Mouse (Mus musculus) lung, postnatal 0 days (tissue): ENCODE data around the gene Tulp2. TPM values are rescaled to one million over a fixed set of nuclear protein-coding genes. Genes with fewer than 3 reads are reported as not detected.
A peak's percentile ranks its signal among the peaks of the same experiment; 100 is the strongest.

Experiments used
- ATAC-seq: fragments of 200-750 bp; cut with Nextera tagmentation; 2 replicates; pipeline ENCODE4 v1.8.0; 2017; ENCODE audit warnings: moderate library complexity
- DNase-seq: peaks from one replicate; pipeline ENCODE4 v3.0.0-alpha.2; 2016; ENCODE audit warnings: low spot score
- H3K27ac ChIP-seq: fragments of 300-500 bp; sonication (generic); 2 replicates; pipeline ENCODE4 v1.5.1; 2014; ENCODE audit warnings: antibody characterized with exemption, mild to moderate bottlenecking, low read length, mixed read lengths
- H3K27me3 ChIP-seq: fragments of 300-500 bp; sonication (generic); replicated peaks from 2 replicates; pipeline ENCODE4 v1.6.1; 2014; ENCODE audit warnings: low read length, mixed read lengths; ENCODE audit not compliant: insufficient read depth
- H3K36me3 ChIP-seq: fragments of 300-500 bp; sonication (generic); 2 replicates; pipeline ENCODE4 v1.6.1; 2014; ENCODE audit warnings: low read length, mixed read lengths; ENCODE audit not compliant: insufficient read depth
- H3K4me1 ChIP-seq: fragments of 300-500 bp; sonication (generic); 2 replicates; pipeline ENCODE4 v1.6.1; 2014; ENCODE audit warnings: antibody characterized with exemption, low read depth, low read length, mixed read lengths; ENCODE audit not compliant: insufficient read depth
- H3K4me2 ChIP-seq: fragments of 300-500 bp; sonication (generic); replicated peaks from 2 replicates; pipeline ENCODE4 v1.6.1; 2014; ENCODE audit warnings: low read depth, mild to moderate bottlenecking, low read length, moderate library complexity, mixed read lengths
- H3K4me3 ChIP-seq: fragments of 300-500 bp; sonication (generic); 2 replicates; pipeline ENCODE4 v1.5.1; 2014; ENCODE audit warnings: low read depth, low read length
- H3K9ac ChIP-seq: fragments of 300-500 bp; sonication (generic); replicated peaks from 2 replicates; pipeline ENCODE4 v1.6.1; 2014; ENCODE audit warnings: low read depth, mild to moderate bottlenecking
- H3K9me3 ChIP-seq: fragments of 300-500 bp; sonication (generic); 2 replicates; pipeline ENCODE4 v1.6.1; 2016; ENCODE audit warnings: low read length, mixed read lengths
- CTCF ChIP-seq: IDR thresholded peaks from 2 replicates; pipeline ENCODE4 v1.5.1; 2016; ENCODE audit warnings: antibody characterized with exemption, mild to moderate bottlenecking
- EP300 ChIP-seq: IDR thresholded peaks from 2 replicates; pipeline ENCODE4 v1.6.1; 2016; ENCODE audit warnings: antibody characterized with exemption, mild to moderate bottlenecking, control low read depth
- WGBS: fragments of 180-500 bp; shearing (Covaris S2); extraction: QIAGEN DNeasy Blood & Tissue Kit; methylation state at CpG from one replicate; pipeline ENCODE4 v1.1.7; 2014; 5-methylcytosine and 5-hydroxymethylcytosine counted together
- polyA plus RNA-seq: library from polyadenylated mRNA; unstranded; fragments of >200 nt; fragmentation: Nextera tagmentation; extraction: Ambion mirVana; gene quantifications from 2 replicates; pipeline ENCODE4 v1.2.1, GENCODE M21; 2015

Gene Tulp2
- 0.25 and 0.52 TPM in 2 replicates for polyA plus RNA-seq

DNA sequence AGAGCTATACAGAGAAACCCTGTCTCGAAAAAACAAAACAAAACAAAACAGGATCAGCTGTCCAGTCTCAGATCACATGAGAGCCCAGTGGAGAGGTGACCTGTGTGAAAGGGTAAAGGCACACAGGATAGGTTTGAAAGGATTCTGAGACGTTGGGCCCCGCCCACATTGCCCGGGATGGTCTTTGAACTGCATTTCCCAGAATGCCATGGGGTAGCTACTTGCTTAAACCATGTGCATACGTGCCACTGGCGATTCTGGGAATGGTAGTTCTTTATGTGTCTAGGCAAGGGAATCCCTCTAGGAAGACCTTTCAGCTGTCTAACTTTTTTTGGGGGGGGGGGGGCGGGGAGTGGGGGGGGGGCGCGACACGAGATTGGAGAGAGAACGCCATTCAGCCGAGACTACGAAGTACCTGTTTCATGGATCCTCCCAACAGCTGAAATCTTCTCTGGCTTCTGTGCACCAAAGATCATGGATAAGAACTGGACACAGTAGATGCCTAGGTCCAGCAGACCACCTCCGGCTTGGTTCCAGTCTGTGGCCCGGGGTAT lies at the start of gene Tulp2:
Tulp2 (plus strand) TSS at position 504 of the 554 bp plus-strand sequence.
- 50% methylated on average over 15 of the region's 15 CpGs for WGBS

DNA sequence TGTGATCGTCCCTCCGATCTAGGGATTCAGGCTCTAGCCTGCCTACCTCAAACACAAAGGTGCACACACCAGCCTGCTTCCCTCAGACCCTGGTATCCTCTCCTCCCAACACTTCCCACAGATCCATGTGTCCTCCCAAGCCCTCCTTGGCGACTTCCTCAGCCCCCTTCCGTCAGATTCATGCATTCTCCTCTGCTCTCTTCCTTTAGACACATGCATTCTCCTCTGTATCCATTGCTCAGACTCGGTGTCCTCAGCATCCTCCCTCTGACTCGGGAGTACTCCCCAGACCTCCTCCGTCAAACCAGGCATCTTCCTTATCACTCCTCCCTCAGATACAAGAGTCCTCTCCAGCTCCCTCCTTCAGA lies 47.9 kb upstream of the Tulp2 start:
- Histone ChIP-seq H3K4me2 (peak overlapping the region; percentile 86), H3K27ac (peak overlapping the region; percentile 72), H3K9me3 (no peaks in the 10 kb centered on the region), H3K9ac (peak overlapping the region; percentile 55), H3K4me1 (peaks cover 26% of the 10 kb centered on the region; the same call in 1 of the 2 replicates), H3K36me3 (peaks cover 6% of the 10 kb centered on the region), H3K4me3 (peak overlapping the region; percentile 55), H3K27me3 (no peaks in the 10 kb centered on the region)
- ATAC-seq (no peak), DNase-seq (no peak)
- 0% methylated on average over 7 of the region's 7 CpGs for WGBS
- no peak for TF ChIP-seq CTCF
- TF ChIP-seq EP300: no peak

More for the DNA sequence above, at the start of gene Tulp2:
- no peaks in the 10 kb centered on the region for H3K4me1 ChIP-seq
- peak; percentile 68 for DNase-seq
- no peak within 1 kb of the TSS for H3K4me3 ChIP-seq
- H3K27me3 ChIP-seq: no peaks in the 10 kb centered on the region
- H3K9me3 ChIP-seq: no peaks in the 10 kb centered on the region
- H3K9ac ChIP-seq: no peak within 1 kb of the TSS
- TF ChIP-seq EP300 (no peak), CTCF (no peak)
- no peak within 1 kb of the TSS for H3K27ac ChIP-seq
- ATAC-seq: peak; percentile 86
- no peaks in the 10 kb centered on the region for H3K36me3 ChIP-seq
- H3K4me2 ChIP-seq: no peak within 1 kb of the TSS

DNA sequence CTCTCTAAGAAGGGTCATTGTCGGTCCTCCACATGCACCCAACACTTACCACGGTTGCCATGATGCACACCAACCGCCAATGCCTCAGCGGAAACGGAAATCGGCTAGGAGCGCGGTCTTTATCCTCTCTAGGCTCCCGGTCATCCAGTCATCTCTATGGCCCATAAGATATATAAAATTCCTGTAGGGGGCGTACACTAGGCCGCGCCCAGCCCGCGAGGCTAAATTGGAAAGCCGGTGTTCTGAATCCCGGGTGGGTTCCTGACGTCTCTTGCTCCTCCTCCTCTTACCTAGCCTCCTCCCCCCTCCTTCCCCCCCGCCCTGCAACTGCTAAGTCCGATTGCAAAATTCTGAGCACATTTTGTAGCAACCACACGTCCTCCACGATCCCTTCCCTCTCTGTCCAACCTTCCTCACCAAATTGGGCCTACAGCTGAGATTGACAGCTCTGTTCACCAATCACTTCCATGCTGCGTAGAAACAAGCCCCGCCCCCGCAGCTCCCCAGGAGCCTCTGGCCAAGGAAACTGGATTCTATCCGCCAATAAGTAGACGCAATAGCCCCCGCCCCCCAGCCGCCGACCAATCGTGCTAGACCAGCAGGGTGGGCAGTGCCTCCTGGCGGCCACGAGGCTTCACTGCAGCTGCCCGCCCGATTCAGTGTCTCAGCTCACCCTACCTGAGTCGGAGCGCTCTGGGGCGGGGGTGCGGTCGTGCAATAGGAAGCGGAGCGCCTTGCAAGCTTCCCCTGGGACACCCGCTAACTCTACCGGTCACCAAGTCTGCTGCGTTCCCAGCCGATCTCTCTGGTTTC lies 47.3 kb upstream of the Tulp2 start, which contains the start of gene Gys1:
Gys1 (plus strand) TSS at position 642 of the 813 bp plus-strand sequence.
- Histone ChIP-seq H3K27me3 (no peaks in the 10 kb centered on the region), H3K9ac (peak within 1 kb of the TSS; percentile 64), H3K9me3 (no peaks in the 10 kb centered on the region), H3K4me3 (peak within 1 kb of the TSS; percentile 63), H3K4me2 (peak within 1 kb of the TSS; percentile 86), H3K4me1 (peaks cover 26% of the 10 kb centered on the region; the same call in 1 of the 2 replicates), H3K27ac (peak within 1 kb of the TSS; percentile 91), H3K36me3 (peaks cover under 1% of the 10 kb centered on the region; the same call in 1 of the 2 replicates)
- under 1% methylated on average over 45 of the region's 45 CpGs for WGBS
- DNase-seq (peak; percentile 100), ATAC-seq (peak; percentile 96)
- TF ChIP-seq EP300: peak; percentile 81
- peak; percentile 98 for TF ChIP-seq CTCF

DNA sequence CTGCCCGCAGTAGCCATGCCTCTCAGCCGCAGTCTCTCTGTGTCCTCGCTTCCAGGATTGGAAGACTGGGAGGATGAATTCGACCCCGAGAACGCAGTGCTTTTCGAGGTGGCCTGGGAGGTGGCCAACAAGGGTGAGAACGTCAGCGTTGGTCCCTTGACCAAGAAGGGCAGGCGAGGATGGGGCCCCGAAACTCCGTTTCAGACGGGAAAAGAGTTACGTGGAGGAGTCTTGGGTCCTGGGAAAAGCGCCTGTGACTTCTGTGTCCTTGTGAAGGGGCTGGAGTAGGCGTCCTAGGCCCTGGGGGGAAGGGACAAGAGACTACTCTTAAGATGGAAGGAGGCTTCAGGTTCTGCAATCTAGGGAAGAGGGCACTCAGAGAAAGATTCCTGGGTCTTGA lies 46.6 kb upstream of the Tulp2 start:
- Histone ChIP-seq H3K36me3 (no peaks in the 10 kb centered on the region), H3K4me1 (peaks cover 26% of the 10 kb centered on the region; the same call in 1 of the 2 replicates), H3K27ac (peak overlapping the region; percentile 91), H3K9me3 (no peaks in the 10 kb centered on the region), H3K9ac (peak overlapping the region; percentile 64), H3K4me3 (peak overlapping the region; percentile 63), H3K4me2 (peak overlapping the region; percentile 82), H3K27me3 (no peaks in the 10 kb centered on the region)
- 3% methylated on average over 16 of the region's 16 CpGs for WGBS
- DNase-seq (peak; percentile 65), ATAC-seq (peak; percentile 8; the same call in 1 of the 2 replicates)
- TF ChIP-seq EP300: peak; percentile 24; the same call in 1 of the 2 replicates
- no peak for TF ChIP-seq CTCF

DNA sequence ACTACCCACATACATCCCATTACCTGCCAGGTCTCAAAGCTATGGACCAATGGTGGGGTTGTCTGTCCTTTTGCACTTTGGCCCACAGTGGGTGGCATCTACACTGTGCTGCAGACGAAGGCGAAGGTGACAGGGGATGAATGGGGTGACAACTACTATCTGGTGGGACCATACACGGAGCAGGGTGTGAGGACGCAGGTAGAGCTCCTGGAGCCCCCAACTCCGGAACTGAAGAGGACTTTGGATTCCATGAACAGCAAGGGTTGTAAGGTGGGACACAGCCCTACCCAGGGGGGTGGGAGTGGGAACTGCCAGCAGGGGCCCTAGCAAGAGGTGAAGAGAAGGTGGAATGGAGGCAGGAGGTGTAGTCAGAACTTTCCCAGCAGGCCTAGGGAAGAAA lies 45.2 kb upstream of the Tulp2 start:
- ATAC-seq: no peak
- peaks cover 26% of the 10 kb centered on the region; the same call in 1 of the 2 replicates for H3K4me1 ChIP-seq

GRCm38 (mm10) chr7:45437046-45437445 lies 44.6 kb upstream of the Tulp2 start:
- H3K9ac ChIP-seq: no peak overlapping the region
- TF ChIP-seq CTCF (no peak), EP300 (no peak)
- no peaks in the 10 kb centered on the region for H3K9me3 ChIP-seq
- H3K27ac ChIP-seq: no peak overlapping the region
- DNase-seq (peak; percentile 5), ATAC-seq (no peak)
- no peaks in the 10 kb centered on the region for H3K27me3 ChIP-seq
- no peak overlapping the region for H3K4me2 ChIP-seq
- 49% methylated on average over 6 of the region's 6 CpGs for WGBS
- H3K4me3 ChIP-seq: no peak overlapping the region
- H3K36me3 ChIP-seq: no peaks in the 10 kb centered on the region
- peaks cover 26% of the 10 kb centered on the region; the same call in 1 of the 2 replicates for H3K4me1 ChIP-seq

More for the DNA sequence above, 45.2 kb upstream of the Tulp2 start:
- no peak for DNase-seq
- Histone ChIP-seq H3K9me3 (no peaks in the 10 kb centered on the region), H3K36me3 (no peaks in the 10 kb centered on the region), H3K4me2 (peak overlapping the region; percentile 82; the same call in 1 of the 2 replicates), H3K27ac (no peak overlapping the region), H3K4me3 (no peak overlapping the region), H3K27me3 (no peaks in the 10 kb centered on the region), H3K9ac (no peak overlapping the region; the same call in 1 of the 2 replicates)
- no peak for TF ChIP-seq CTCF
- no peak for TF ChIP-seq EP300
- WGBS: 76% methylated on average over 5 of the region's 5 CpGs
